Mouse (Mus musculus): ENCODE measurements at regions not wholly inside any gene's neighbourhood (a gene's known extent, or its start where the extent isn't known, plus 50 kb on each side); places are given as distances from the start of the nearest gene placed in this dataset.

GRCm38 (mm10) chr8:103433532-103434105 is 648.2 kb upstream of the Cdh11 start:
- no peak for DNase-seq (ENCODE audit: low read depth, low spot score)

GRCm38 (mm10) chr8:103438995-103439717 is 653.7 kb upstream of the Cdh11 start:
- peak; percentile 72 for DNase-seq (ENCODE audit: low read depth, low spot score)

GRCm38 (mm10) chr8:103441163-103441562 is 655.7 kb upstream of the Cdh11 start:
- no peak for DNase-seq (ENCODE audit: low read depth, low spot score)

GRCm38 (mm10) chr8:103442420-103443125 is 657.1 kb upstream of the Cdh11 start:
- no peak for DNase-seq (ENCODE audit: low read depth, low spot score)

GRCm38 (mm10) chr8:103444577-103444976 is 656.8 kb upstream of the Cdh5 start:
- DNase-seq (ENCODE audit: low read depth, low spot score), result no peak

GRCm38 (mm10) chr8:103445378-103445777 is 656.0 kb upstream of the Cdh5 start:
- DNase-seq (ENCODE audit: low read depth, low spot score), result no peak

- DNase-seq (ENCODE audit: low read depth, low spot score), result no peak
Observed at GRCm38 (mm10) chr8:103447916-103448315, 653.5 kb upstream of the Cdh5 start.

- DNase-seq (ENCODE audit: low read depth, low spot score), result no peak
Observed at GRCm38 (mm10) chr8:103451381-103452018, 649.9 kb upstream of the Cdh5 start.

- no peak for DNase-seq (ENCODE audit: low read depth, low spot score)
Observed at GRCm38 (mm10) chr8:103457176-103457575, 644.2 kb upstream of the Cdh5 start.

- no peak for DNase-seq (ENCODE audit: low read depth, low spot score)
Observed at GRCm38 (mm10) chr8:103463557-103463956, 637.9 kb upstream of the Cdh5 start.

- DNase-seq (ENCODE audit: low read depth, low spot score), result no peak
Observed at GRCm38 (mm10) chr8:103464777-103465353, 636.6 kb upstream of the Cdh5 start.

GRCm38 (mm10) chr8:103467536-103468160 is 633.8 kb upstream of the Cdh5 start:
- no peak for DNase-seq (ENCODE audit: low read depth, low spot score)

- no peak for DNase-seq (ENCODE audit: low read depth, low spot score)
Observed at GRCm38 (mm10) chr8:103469049-103469448, 632.4 kb upstream of the Cdh5 start.

- DNase-seq (ENCODE audit: low read depth, low spot score), result no peak
Observed at GRCm38 (mm10) chr8:103470316-103470715, 631.1 kb upstream of the Cdh5 start.

- DNase-seq (ENCODE audit: low read depth, low spot score), result peak; percentile 16
Observed at GRCm38 (mm10) chr8:103475816-103476797, 625.3 kb upstream of the Cdh5 start.

GRCm38 (mm10) chr8:103482033-103482720 is 619.2 kb upstream of the Cdh5 start:
- no peak for DNase-seq (ENCODE audit: low read depth, low spot score)

GRCm38 (mm10) chr8:103485441-103485840 is 616.0 kb upstream of the Cdh5 start:
- no peak for DNase-seq (ENCODE audit: low read depth, low spot score)

GRCm38 (mm10) chr8:103489411-103489810 is 612.0 kb upstream of the Cdh5 start:
- no peak for DNase-seq (ENCODE audit: low read depth, low spot score)

- DNase-seq (ENCODE audit: low read depth, low spot score), result no peak
Observed at GRCm38 (mm10) chr8:103492914-103493517, 608.4 kb upstream of the Cdh5 start.
